Mouse (Mus musculus): ENCODE data around the gene Fgf18.

DNA sequence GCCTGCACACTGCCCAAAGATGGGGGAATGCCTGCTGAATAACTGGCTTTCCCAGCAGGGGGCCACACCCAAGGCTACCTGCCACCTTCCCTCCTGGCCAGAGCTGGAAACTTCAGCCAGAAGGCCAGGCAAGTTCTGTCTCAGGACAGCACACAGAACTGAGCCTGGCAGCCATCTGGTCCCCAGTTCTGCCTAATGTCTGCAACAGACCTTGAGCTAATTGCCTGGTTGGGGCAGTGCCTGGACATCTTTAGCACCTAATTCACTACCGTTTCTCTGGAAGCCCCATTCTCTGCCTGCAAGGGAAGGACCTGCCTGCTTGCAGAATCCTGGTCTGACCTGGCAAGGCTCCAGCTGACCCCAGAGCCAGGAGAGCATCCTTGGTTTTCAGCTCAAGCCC is 34.8 kb downstream of the Fgf18 start:
- no peak for TF ChIP-seq CTCF (IDR thresholded peaks at IDR 0.05; ENCODE audit: control insufficient read depth, insufficient read depth, insufficient replicate concordance, low read depth, low read length)
- TF ChIP-seq POLR2A (IDR thresholded peaks at IDR 0.05; ENCODE audit: control insufficient read depth, low read depth, low read length) = no peak

All from testis, adult 2 months (tissue).